Mouse (Mus musculus) forebrain, embryonic 10.5 days (tissue): Measurements from ENCODE around the gene D930020B18Rik. TPM values are rescaled to one million over a fixed set of nuclear protein-coding genes. Genes with fewer than 3 reads are reported as not detected.
A peak's percentile ranks its signal among the peaks of the same experiment; 100 is the strongest.

ENCODE experiments used
- DNase-seq: peaks from one replicate; pipeline ENCODE4 v3.0.0-alpha.2; 2017; ENCODE audit warnings: low spot score; ENCODE audit errors: extremely low spot score
- H3K27ac ChIP-seq: fragments of 300-500 bp; sonication (generic); 2 replicates; pipeline ENCODE4 v1.5.1; 2016; ENCODE audit warnings: mild to moderate bottlenecking
- H3K27me3 ChIP-seq: fragments of 300-500 bp; sonication (generic); 2 replicates; pipeline ENCODE4 v1.6.1; 2016; ENCODE audit warnings: mild to moderate bottlenecking; ENCODE audit not compliant: poor library complexity, severe bottlenecking
- H3K36me3 ChIP-seq: fragments of 300-500 bp; sonication (generic); replicated peaks from 2 replicates; pipeline ENCODE4 v1.6.1; 2016; ENCODE audit warnings: mild to moderate bottlenecking, moderate library complexity
- H3K4me1 ChIP-seq: fragments of 300-500 bp; sonication (generic); 2 replicates; pipeline ENCODE4 v1.6.1; 2016
- H3K4me3 ChIP-seq: fragments of 300-500 bp; sonication (generic); 2 replicates; pipeline ENCODE4 v1.5.1; 2016; ENCODE audit warnings: mild to moderate bottlenecking, moderate library complexity
- H3K9me3 ChIP-seq: fragments of 300-500 bp; sonication (generic); 2 replicates; pipeline ENCODE4 v1.6.1; 2016; ENCODE audit warnings: mild to moderate bottlenecking, moderate library complexity
- WGBS: fragments of 180-500 bp; shearing (Covaris S2); methylation state at CpG from one replicate; pipeline ENCODE4 v1.1.7; 2016; 5-methylcytosine and 5-hydroxymethylcytosine counted together
- polyA plus RNA-seq: library from polyadenylated mRNA; unstranded; fragments of >200 nt; fragmentation: Nextera tagmentation; extraction: Ambion mirVana; gene quantifications from 2 replicates; pipeline ENCODE4 v1.2.1, GENCODE M21; 2016

The D930020B18Rik gene
- polyA plus RNA-seq, 1 experiment from 2014 or later = 0.50 TPM

DNA sequence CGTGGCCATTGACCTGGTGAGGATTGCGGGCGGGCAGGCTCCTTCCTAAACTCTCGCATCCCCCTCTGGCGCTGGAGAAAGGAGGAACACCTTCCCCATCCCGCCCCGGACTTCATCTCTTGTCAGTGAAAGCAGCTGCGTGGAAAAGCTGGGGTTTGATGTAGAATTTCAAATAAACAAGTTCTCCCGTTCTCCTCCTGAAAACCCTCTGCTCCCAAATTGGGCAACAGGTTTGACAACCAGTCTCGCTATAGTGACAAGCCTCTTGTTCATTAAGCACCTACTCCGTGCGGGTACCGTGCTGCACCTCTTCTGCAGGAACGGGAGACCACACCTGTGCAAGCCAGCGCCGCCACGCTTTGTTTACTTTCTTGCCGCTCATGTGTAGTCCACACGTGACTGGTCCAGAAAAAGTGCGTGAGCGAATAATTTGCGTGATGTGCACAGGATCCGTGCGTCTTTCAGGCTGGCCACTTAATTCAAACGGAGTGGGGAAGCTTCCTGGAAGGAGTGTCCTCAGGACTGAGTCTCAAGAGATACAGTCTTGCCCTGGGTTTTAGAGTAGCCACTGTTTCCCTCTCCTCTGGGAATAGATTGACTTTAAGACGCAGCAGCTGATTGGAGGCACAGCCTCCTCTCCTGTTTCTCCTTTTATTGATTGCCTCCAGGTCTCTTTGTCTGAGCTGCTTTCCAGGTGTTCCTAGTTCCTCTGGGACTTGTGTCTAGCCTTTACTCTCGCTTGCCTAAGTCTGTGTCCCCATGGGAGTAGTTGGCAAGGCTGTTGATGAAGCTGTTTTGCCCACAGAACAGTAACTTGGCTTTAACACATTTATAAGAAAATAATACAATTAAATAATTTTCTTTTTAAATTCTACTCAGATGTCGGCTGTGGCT lies 913 bp downstream of the D930020B18Rik start:
- Histone ChIP-seq H3K9me3 (no peaks in the 10 kb centered on the region), H3K27ac (peak overlapping the region; percentile 74)

DNA sequence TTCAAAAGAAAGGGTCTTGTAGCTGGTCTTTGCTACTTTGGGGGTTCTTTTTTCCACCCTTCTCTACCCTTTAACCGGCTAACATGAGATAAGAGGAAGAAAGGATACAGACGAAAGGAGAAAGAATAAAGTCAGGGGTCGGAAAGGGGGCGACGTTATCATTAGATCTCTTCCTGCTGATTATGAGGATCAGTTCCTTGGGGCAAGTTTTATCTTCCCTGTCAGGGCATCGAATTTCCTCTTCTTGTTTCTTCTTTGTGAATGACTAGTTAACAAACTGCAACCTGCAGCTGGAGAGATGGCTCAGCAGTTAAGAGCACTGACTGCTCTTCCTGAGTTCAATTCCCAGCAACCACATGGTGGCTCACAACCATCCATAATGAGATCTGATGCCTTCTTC lies 4.9 kb downstream of the D930020B18Rik start:
- no peak for DNase-seq

More for the DNA sequence above, 913 bp downstream of the D930020B18Rik start:
- DNase-seq = peak; percentile 28
- Histone ChIP-seq H3K4me3 (peak overlapping the region; percentile 68), H3K36me3 (no peaks in the 10 kb centered on the region), H3K4me1 (peaks cover 28% of the 10 kb centered on the region), H3K27me3 (peaks cover 50% of the 10 kb centered on the region)
- WGBS = 5% methylated on average over 28 of the region's 28 CpGs

DNA sequence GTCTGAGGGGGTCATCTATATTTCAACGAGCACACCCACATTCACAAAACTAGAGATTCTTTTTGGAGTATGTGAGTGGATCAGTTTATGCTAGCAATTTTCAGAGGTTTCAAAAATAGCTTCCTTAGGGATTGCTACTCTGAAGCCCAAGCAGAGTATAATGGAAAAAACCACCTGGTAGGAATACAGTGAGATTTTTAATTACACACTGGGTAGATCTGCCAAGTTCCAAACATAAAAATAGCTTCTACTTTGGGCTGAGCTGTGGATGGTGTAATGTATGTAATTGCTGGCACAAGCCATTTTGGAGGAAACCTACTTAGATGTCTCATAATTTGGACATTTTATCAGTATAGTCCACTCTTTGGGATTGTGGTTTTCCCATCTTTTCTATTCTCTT lies 11.7 kb downstream of the D930020B18Rik start:
- Histone ChIP-seq H3K27me3 (no peaks in the 10 kb centered on the region), H3K9me3 (no peaks in the 10 kb centered on the region), H3K36me3 (no peaks in the 10 kb centered on the region), H3K27ac (no peak overlapping the region), H3K4me1 (no peaks in the 10 kb centered on the region), H3K4me3 (no peak overlapping the region)
- DNase-seq = no peak
- 89% methylated on average over 1 of the region's 1 CpGs for WGBS

More for the DNA sequence above, 4.9 kb downstream of the D930020B18Rik start:
- H3K4me1 ChIP-seq = peaks cover 13% of the 10 kb centered on the region
- WGBS = 71% methylated on average over 6 of the region's 6 CpGs
- peaks cover 35% of the 10 kb centered on the region for H3K27me3 ChIP-seq
- no peak overlapping the region for H3K27ac ChIP-seq
- H3K4me3 ChIP-seq = no peak overlapping the region
- no peaks in the 10 kb centered on the region for H3K36me3 ChIP-seq
- H3K9me3 ChIP-seq = no peaks in the 10 kb centered on the region

DNA sequence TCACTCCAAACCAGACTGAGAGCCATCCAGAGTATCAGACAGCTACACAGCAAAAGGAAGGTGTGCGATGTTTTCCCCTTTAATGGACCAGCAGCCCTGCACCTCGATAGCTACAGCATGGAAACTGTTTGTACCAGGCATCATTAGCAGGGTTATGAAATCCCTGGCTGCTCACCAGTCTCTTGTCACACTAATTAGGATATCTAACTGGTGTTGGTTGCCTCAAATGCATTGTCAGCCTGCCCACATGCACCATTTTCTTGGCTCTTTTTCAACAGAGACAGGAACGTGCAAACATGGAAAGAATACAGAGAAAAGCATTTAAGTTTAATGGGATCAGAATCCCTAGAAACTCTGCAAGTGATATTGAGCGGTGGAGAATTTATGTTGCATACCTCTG lies 14.5 kb downstream of the D930020B18Rik start:
- no peaks in the 10 kb centered on the region for H3K36me3 ChIP-seq
- H3K27me3 ChIP-seq = no peaks in the 10 kb centered on the region
- 90% methylated on average over 4 of the region's 4 CpGs for WGBS
- no peak overlapping the region for H3K4me3 ChIP-seq
- no peak for DNase-seq
- no peak overlapping the region for H3K27ac ChIP-seq
- no peaks in the 10 kb centered on the region for H3K9me3 ChIP-seq
- no peaks in the 10 kb centered on the region for H3K4me1 ChIP-seq

DNA sequence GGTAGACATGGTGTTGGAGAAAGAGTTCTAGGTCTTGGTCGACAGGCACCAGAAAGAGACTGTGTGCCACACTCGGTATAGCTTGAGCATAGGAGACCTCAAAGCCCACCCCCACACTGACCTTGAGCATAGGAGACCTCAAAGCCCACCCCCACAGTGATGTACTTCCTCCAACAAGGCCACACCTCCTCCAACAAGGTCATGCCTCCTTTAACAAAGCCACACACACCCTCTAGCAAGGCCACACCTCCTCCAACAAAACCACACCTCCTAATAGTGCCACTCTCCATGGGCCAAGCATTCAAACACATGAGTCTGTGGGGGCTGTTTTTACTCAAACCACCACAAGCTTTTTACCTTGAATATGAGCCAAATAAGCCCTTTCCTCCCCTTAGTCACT lies 21.3 kb downstream of the D930020B18Rik start:
- H3K36me3 ChIP-seq = no peaks in the 10 kb centered on the region
- H3K27ac ChIP-seq = no peak overlapping the region
- H3K9me3 ChIP-seq = no peaks in the 10 kb centered on the region
- no peak overlapping the region for H3K4me3 ChIP-seq
- whole genome bisulfite sequencing = 91% methylated on average over 2 of the region's 2 CpGs
- H3K27me3 ChIP-seq = no peaks in the 10 kb centered on the region
- H3K4me1 ChIP-seq = peaks cover 17% of the 10 kb centered on the region
- DNase-seq = no peak

DNA sequence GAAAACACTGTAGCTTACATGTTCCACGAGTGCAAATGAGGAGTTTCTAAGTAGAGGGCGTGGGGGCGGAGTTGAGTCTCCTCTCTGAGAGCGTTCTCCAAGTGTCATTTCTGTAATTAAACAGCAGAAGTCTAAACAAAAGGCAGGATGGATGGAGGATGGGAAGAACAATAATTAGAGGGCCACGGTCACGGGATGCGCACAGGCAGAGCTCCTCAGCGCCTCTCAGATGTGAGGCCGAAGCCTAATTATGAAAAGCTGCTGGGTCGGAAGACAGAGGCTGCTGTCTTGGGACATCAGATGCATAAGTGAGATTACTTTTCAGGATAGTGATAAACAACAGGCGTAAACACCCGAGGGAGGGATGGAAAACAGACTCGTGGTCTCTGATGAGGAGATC lies 22.2 kb downstream of the D930020B18Rik start:
- Histone ChIP-seq H3K9me3 (no peaks in the 10 kb centered on the region), H3K27me3 (no peaks in the 10 kb centered on the region), H3K4me1 (peaks cover 17% of the 10 kb centered on the region), H3K27ac (no peak overlapping the region), H3K4me3 (no peak overlapping the region), H3K36me3 (no peaks in the 10 kb centered on the region)
- WGBS = 63% methylated on average over 13 of the region's 13 CpGs
- no peak for DNase-seq

DNA sequence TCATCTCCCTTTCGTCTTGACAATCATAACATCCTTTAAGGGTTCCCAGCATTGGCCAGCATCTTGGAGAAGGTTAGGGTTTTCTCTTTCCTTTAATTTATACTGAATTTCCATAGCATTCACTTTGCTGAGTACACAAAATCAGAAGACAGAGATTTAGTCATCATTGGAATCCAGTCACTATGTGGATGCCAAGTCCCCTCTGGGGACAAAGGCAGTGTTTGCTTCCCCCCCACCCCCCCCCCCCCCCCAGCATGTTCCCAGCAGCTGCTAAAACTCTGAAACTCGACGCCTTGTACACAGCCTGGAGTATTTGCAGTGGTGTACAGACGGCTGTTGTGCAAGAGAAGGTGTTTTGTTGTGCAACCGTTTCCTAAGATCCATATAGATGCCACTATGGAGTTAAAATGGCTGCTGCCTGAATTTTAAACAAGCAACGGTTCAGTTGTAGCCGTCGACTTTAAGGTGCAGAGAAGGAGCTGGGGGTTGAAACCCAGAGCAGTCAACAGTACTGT lies 24.3 kb downstream of the D930020B18Rik start:
- H3K36me3 ChIP-seq = no peaks in the 10 kb centered on the region
- WGBS = 83% methylated on average over 8 of the region's 8 CpGs

DNA sequence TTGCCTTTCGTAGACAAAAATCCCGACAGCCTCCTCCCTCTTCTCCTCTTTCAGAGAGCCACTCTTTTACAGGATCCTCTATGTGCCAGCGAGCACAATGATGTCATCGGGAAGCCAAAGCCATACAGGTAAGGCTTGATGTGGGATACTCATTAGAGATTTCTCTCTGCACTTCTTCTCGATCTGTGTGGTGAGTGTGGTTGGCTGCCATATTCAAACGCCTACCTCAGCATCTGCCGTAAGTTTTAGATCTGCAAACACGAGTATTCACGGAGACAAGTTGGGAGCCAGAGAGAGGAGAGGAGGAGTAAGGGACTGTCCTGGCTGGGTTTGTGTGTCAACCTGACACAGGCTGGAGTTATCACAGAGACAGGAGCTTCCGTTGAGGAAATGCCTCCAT lies 27.7 kb downstream of the D930020B18Rik start:
- Histone ChIP-seq H3K4me1 (peaks cover 7% of the 10 kb centered on the region), H3K36me3 (no peaks in the 10 kb centered on the region), H3K4me3 (no peak overlapping the region), H3K9me3 (peaks cover 10% of the 10 kb centered on the region; the same call in 1 of the 2 replicates), H3K27ac (no peak overlapping the region), H3K27me3 (no peaks in the 10 kb centered on the region)
- 87% methylated on average over 10 of the region's 10 CpGs for WGBS
- no peak for DNase-seq

More for the DNA sequence above, 24.3 kb downstream of the D930020B18Rik start:
- Histone ChIP-seq H3K4me3 (no peak overlapping the region), H3K9me3 (no peaks in the 10 kb centered on the region), H3K4me1 (peaks cover 17% of the 10 kb centered on the region), H3K27me3 (no peaks in the 10 kb centered on the region), H3K27ac (no peak overlapping the region)
- DNase-seq = no peak

DNA sequence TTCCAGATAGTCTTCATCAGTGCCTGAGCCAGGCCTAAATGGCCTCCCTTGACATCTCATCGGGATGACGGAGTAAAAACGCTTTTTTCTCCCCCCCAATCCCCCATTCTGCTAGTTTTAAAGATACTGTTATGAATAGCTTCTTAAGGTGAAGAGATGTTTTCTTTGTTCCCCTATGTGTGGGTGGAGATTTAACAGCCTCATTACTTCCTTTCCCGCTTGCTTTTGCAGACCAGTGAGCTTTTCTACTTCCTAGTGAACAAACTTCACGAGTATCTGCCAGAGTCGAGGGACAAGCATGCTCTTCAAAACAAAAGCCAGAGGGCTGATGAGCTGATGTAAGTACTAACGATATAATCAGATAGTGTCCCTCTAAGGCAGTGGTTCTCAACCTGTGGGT lies 35.6 kb downstream of the D930020B18Rik start:
- Histone ChIP-seq H3K4me1 (no peaks in the 10 kb centered on the region), H3K27me3 (no peaks in the 10 kb centered on the region), H3K4me3 (no peak overlapping the region), H3K9me3 (peaks cover 10% of the 10 kb centered on the region; the same call in 1 of the 2 replicates), H3K36me3 (no peaks in the 10 kb centered on the region), H3K27ac (no peak overlapping the region)
- WGBS = 78% methylated on average over 7 of the region's 7 CpGs
- no peak for DNase-seq

DNA sequence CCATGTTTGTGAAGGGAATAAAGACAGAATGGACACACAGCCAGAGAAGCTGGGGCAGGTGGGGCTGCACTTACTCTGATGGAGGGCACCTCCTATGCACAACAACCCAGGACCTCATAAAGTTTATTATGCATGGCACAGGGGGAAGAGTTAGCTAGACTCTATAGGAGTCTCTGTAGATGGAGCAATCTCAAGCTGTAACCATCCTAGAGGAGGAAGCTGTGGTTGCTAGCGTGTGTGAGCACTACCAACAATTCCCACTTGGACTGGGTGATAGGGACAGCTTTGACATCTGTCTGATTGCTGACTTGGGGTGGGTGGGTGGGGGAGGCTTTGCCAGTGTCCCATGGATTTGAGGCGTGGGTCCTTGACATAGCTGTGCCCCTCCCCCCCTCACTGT lies 39.5 kb downstream of the D930020B18Rik start:
- WGBS = 87% methylated on average over 2 of the region's 2 CpGs
- H3K9me3 ChIP-seq = no peaks in the 10 kb centered on the region

DNA sequence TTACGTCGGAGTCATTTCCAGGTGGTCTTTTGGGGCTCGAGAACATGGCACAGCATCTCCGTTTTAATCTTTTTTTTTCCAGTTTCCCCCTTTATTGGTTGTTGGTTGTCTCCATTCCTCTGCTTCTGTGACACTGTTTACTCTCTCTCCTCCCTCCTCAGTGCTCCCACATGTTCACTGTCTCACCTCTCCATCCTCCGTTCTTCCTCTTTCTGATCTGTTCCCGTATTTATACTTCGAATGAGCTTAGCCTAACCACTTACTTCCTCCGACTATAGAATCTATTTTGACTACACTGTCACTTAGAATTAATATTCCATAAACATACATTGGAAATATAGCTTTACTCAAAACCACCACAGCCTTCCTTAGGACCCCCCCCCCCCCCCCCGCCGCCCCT lies 41.2 kb downstream of the D930020B18Rik start:
- DNase-seq = no peak
- Histone ChIP-seq H3K36me3 (no peaks in the 10 kb centered on the region), H3K9me3 (no peaks in the 10 kb centered on the region), H3K27me3 (no peaks in the 10 kb centered on the region), H3K4me3 (no peak overlapping the region), H3K4me1 (no peaks in the 10 kb centered on the region), H3K27ac (no peak overlapping the region)
- 94% methylated on average over 10 of the region's 10 CpGs for WGBS

More for the DNA sequence above, 39.5 kb downstream of the D930020B18Rik start:
- Histone ChIP-seq H3K27me3 (no peaks in the 10 kb centered on the region), H3K27ac (no peak overlapping the region), H3K36me3 (no peaks in the 10 kb centered on the region), H3K4me1 (no peaks in the 10 kb centered on the region), H3K4me3 (no peak overlapping the region)
- no peak for DNase-seq

DNA sequence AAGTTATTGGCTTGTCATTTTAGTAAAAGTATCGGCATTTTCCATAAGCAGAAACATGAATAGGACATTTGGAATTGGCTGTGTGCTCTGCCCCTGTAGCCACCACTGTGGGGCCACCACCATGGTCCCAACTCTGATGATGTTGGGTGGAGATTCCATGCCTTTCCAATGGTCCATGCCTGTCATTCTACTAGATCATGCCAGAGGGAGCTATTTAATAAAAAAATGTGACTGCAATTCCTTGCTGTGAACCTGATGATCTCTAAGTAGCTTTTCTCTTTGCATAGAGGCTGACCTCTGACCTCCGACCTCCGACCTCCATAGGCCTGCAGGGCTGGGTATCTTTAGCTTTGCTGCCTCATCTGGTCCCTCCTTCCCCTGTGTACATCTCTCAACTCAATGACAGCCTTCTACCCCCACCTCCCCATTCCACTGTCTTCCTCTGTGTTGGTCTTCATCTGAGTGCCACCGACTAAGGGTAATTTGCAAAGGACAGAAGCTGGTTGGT lies 44.8 kb downstream of the D930020B18Rik start:
- DNase-seq = no peak
- Histone ChIP-seq H3K36me3 (no peaks in the 10 kb centered on the region), H3K27ac (no peak overlapping the region), H3K4me3 (no peak overlapping the region), H3K27me3 (no peaks in the 10 kb centered on the region), H3K4me1 (peaks cover 5% of the 10 kb centered on the region; the same call in 1 of the 2 replicates), H3K9me3 (no peaks in the 10 kb centered on the region)
- 79% methylated on average over 4 of the region's 4 CpGs for WGBS

DNA sequence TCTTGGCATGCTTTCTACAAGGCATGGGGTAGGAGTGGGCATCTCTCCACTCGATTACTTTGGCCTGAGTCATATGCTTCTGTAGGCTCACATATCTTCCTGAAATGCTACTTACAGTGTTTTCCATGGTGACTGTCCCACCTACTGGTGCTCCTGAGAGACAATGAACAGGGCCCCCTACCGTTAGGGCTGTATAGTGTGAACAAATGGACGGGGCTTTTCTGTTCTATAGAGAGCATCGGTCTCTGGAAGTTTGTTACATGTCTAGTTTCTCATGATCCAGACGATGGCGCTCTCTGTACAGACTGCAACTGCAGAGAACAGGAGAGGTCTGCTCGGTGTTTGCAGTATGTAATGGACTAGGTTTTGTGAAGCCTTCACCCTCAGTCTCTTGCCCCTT lies 46.1 kb downstream of the D930020B18Rik start:
- no peaks in the 10 kb centered on the region for H3K9me3 ChIP-seq
- no peak for DNase-seq
- H3K4me1 ChIP-seq = peaks cover 5% of the 10 kb centered on the region; the same call in 1 of the 2 replicates
- H3K27ac ChIP-seq = no peak overlapping the region
- WGBS = 84% methylated on average over 7 of the region's 7 CpGs
- H3K36me3 ChIP-seq = no peaks in the 10 kb centered on the region
- H3K4me3 ChIP-seq = no peak overlapping the region
- no peaks in the 10 kb centered on the region for H3K27me3 ChIP-seq
